Mouse (Mus musculus) heart, postnatal 25 days (tissue): ENCODE data around the gene Kif24. TPM values are rescaled to one million over a fixed set of nuclear protein-coding genes. Genes with fewer than 3 reads are reported as not detected.

Source experiments
- DNase-seq: peaks from one replicate; pipeline ENCODE4 v3.0.0; 2022; ENCODE audit warnings: low spot score
- intact Hi-C: fragments of 180-260 bp; cut with DNase I; formaldehyde crosslinking; loops from one replicate; pipeline ENCODE4 v1.15.1; 2025
- total RNA-seq, 2 experiments: library from RNA; stranded (reverse); gene quantifications; 2 replicates each; pipeline ENCODE4 v1.2.3; 2021

Kif24 gene
- total RNA-seq, 2 experiments from 2014 or later: 0.26 to 0.45 TPM

DNA sequence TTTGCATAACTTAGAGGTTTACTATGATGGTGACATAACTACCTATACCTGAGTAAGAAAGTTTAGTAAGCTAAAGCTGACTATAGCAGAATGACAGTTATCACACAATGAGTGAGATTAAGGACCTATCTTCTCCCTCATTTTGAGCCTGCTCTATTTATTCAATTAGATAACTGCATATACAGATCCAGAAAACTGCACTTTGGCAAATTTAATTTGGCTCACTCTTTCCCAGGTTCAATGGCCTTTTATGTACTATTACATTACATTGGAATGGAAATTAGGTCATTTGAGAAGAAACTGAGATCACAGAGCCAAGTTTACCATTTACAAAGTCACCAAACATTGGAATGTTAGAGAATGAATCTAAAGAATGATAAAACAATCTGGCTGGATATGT, 47.7 kb downstream of the Kif24 start:
- no peak for DNase-seq
- intact Hi-C loops: no loop called here

DNA sequence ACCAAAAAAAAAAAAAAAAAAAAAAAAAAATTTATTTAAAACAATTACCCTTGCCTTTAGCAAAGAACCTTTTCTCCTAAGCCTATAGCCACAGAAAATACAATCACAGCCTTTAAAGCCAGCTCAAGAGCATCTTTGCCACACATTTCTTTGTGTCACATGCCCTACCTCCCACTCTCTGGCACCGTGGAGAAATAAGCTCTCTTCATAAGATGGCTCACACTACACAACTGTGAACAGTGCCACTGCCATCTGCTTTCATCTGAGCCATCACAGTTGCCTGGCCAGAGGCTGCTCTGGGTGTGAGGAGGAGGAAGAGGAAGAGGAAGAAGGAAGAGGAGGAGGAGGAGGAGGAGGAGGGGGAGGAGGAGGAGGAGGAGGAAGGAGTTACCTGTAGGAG, 55.3 kb downstream of the Kif24 start:
- intact Hi-C loops: no loop called here
- DNase-seq: no peak

DNA sequence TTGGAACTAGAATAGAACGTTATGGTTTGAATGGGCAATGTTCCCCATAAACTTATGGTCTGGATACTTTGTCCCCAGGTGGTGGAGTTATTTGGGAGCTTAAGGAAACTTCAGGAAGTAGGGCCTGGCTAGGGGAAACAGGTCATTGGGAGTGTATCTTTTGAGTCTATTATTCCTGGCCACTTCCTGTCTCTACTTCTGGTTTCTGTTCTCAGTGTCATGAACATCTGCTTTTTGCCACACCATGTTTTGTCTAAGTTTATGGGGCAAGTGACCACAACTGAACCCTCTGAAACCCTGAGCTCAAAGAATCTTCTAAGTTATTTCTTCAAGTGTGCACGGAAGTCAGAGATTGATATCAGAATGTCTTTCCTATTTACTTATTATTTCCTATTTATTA, 57.3 kb downstream of the Kif24 start:
- no peak for DNase-seq
- intact Hi-C loops: no loop called here

DNA sequence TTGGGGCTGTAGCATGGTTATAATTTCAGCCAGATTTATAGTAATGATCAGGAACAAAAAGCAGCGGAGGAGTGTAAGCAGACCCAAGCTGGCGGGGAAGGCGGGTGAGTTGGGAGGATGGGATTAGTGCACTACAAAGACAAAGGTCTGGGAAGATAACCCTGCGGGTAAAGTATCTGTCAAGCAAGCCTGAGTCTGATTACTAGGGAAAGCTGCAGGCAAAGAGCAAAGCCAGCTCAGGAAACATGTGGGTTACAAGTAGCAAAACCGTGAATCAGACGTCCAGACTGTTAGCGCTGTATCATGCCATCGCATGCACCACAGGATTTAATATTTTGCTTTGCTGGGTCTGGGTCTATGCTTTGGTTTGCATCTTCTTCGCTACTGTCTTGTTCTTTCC, 58.1 kb downstream of the Kif24 start:
- no peak for DNase-seq
- intact Hi-C loops: no loop called here

DNA sequence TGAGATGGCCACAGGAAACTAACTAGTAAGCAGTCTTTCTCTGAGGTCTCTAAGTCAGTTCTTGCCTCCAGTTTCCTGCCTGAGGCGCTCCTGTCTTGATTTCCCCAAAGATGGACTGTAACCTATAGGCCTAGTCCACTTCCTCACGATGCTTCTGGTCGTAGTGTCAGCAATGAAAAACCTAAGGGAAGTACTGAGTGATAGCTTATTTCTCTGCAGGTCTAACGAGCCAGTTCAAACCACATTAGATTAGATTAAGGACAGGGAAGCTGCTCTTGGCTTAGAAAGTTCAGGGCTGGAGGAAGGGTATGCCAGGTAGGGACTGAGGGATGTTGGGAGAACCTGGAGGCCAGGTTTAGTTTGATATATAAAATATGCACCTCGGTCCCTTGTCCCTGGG, 63.1 kb downstream of the Kif24 start:
- intact Hi-C loops: no loop called here

DNA sequence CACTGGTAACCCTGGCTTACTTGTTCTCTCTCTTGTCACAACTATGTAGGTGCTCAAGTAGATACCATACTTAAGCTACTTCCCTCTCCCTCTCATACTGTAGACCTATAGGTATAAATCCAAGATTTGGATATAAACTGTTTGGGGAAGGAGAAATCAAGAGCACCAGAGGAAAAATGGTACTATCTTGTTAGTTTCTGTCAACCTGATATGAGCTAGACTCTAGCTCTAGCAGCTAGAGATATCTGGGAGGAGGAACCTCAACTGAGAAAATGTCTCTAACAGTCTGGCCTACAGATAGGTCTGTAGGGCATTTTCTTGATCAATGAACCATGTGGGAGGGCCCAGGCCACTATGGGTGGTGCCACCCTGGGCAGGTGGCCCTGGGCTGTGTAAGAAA, 63.5 kb downstream of the Kif24 start:
- intact Hi-C loops: no loop called here
- DNase-seq: no peak

More for the DNA sequence above, 63.1 kb downstream of the Kif24 start:
- no peak for DNase-seq

DNA sequence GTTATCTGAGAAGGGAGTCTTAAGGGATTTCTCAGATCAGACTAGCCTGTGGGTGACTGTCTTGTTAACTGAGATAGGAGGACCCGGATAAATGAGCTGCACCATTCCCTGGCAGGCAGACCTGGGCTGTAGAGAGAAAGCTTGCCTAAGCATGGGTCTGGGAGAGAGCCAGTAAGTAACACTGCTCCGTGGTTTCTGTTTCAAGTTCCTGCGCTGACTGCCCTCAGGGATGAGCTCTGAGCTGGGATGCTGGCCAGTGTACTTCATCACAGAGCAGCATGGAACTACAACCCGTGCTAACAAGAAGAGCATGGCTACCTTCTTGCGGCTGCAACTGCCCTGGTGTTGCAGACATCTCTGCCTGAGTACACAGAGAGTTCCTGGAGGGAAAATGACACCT, 64.8 kb downstream of the Kif24 start:
- peak; percentile 6 for DNase-seq
- intact Hi-C loops: loop anchor here (10.0 kb wide), 1 partner anchor 345 kb away; no protein-coding TSS in a partner anchor

DNA sequence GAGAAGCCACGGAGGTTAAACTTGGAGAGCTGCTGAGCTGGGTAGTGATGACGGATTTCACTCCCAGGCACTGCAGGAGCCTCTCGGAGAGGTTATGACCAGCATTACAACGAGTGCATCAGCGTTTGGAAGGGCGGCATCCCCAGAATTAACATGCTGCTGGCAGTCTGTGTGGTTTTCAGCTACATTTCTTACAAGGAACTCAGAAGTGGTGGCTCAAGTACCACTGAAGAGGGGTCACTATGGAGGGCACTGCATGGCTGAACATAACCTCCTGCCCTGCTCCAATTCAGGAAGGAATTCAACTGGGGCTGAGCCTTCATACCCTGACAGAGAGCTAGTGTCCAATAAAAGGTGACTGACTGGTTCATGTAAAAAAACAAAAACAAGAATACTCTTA, 66.3 kb downstream of the Kif24 start:
- no peak for DNase-seq
- intact Hi-C loops: loop anchor here (10.0 kb wide), 1 partner anchor 344 kb away; no protein-coding TSS in a partner anchor

DNA sequence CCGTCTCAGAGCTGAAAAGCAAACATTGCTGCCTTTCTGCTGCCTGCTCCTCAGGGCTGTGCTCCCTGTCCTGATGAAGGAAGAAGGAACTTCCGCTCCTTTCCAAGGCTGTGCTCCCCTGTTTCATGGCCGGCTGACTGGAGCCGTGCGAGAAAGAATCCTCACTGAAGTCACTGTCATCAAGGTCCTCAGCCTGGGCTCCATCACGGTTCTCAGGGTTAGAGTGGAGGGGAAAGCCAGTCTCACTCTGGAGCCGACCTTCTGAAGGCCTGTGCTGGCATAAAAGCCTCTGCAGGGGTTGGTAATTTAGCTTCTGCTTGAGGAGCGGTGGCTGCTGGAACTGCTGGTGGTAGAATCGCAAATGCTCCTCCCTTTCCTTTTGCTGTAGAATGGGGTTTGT, 70.0 kb downstream of the Kif24 start:
- intact Hi-C loops: loop anchor here (10.0 kb wide), 1 partner anchor 340 kb away; no protein-coding TSS in a partner anchor
- no peak for DNase-seq

DNA sequence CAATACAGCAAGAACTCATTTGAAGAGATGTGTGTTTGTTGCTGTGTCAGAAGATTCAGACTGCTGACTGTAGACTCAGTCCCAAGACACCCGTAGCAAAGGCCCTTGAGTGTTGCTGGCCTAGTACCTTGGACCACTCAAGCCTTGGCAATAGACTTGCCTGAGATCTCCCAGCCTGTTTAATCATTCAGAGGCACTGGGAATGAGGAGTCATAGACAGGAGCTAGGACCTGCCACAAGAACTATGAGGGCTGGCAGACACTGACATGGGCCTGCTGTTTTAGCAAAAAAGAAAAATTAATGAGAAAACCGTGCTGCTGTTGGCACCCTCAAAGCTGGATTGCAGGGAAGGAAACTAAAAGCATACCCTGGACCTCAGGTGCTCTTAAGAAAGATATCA, 73.7 kb downstream of the Kif24 start:
- intact Hi-C loops: loop anchor here (10.0 kb wide), 1 partner anchor 336 kb away; no protein-coding TSS in a partner anchor

DNA sequence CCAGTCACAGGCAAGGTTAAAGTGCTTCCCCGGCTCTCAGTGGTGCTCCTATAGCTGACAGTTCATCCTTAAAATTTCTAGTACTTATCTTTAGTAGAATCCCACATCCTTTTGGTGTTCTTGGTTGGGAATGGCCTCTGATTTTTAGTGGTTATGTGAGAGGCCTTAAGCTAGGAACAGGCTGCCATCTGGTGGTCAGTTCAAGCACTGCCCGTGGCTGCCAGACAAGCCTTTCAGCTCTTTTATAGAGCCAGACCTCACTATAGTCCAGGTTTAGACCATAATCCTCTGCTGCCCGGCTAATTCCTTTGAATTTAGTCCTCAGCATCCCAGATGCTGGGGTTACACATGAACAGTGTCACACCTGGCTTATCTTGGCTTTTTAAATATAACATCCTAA, 74.6 kb downstream of the Kif24 start:
- intact Hi-C loops: loop anchor here (10.0 kb wide), 1 partner anchor 335 kb away; no protein-coding TSS in a partner anchor
- DNase-seq: peak; percentile 31

More for the DNA sequence above, 73.7 kb downstream of the Kif24 start:
- DNase-seq: no peak

DNA sequence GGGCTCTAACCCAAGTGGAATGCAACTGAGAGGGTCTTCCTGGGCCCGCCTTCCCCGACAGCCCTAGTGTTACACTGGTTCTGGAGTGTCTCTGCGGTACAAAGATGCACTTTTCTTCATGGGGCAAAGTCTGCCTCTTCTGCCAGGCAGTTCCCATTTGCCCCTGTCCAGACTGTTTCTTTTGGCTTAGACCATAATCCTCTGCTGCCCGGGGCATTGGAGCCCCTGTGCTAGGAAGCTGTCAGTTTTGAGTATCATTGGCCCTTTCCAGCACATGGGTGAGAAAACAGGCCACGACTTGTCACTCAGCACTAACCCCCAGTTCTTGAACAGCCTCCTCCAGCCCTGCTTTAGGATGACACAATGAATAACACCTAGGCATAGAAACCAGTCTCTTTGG, 75.4 kb downstream of the Kif24 start:
- DNase-seq: no peak
- intact Hi-C loops: loop anchor here (2.0 to 5.0 kb wide), 3 partner anchors 74 to 162 kb away; partner anchors contain the start of gene Dcaf12

DNA sequence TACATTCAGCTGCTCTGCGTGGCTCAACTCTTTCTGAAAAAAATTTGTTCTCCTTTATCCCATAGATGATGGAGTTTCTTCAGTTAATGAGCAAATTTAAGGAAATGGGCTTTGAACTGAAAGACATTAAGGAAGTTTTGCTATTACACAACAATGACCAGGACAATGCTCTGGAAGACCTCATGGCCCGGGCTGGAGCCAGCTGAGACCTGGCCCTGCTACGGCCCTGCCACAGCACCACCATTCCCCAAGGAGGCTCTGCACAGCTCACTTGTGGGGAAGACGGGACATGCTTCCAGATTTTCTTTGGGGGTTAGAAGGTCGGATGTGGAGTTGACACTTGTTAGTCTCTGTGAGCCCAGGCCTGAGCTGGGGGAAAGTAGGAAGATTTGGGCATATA, 76.1 kb downstream of the Kif24 start:
- intact Hi-C loops: loop anchor here (2.0 to 5.0 kb wide), 3 partner anchors 74 to 162 kb away; partner anchors contain the start of gene Dcaf12

DNA sequence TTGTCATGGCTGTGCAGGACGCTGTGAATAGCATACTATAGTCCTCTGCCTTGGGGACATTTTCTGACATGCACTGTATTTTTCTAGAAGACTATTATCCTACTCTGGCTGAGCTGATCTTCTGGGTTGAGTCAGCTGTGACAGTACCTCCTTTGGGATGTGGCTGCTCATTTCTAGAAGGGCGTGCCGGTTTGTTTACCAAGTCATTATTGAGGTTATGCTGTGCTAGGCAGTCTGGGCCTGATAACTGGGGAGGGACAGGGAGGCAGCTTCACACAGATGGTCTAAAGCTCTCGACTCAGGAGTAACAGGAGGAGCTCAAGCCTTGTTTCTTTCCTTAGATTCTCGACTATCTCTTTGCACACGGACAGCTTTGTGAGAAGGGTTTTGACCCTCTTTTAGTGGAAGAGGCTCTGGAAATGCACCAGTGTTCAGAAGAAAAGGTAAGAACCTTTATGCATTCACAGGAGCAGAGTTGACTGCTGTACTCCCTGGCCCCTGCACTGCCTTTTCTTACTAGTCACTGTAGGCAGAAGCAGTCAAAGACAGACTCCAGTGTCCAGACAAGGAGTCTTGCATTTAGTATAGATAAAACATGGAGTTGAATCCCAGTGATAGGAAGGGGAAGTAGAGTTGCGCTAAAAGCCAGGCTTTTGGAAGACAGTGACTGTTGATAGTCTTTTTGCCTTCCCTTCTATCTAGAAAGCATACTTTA, 76.8 kb downstream of the Kif24 start:
- intact Hi-C loops: loop anchor here (2.0 to 5.0 kb wide), 3 partner anchors 73 to 161 kb away; partner anchors contain the start of gene Dcaf12
- peak; percentile 19 for DNase-seq

More for the DNA sequence above, 76.1 kb downstream of the Kif24 start:
- no peak for DNase-seq

DNA sequence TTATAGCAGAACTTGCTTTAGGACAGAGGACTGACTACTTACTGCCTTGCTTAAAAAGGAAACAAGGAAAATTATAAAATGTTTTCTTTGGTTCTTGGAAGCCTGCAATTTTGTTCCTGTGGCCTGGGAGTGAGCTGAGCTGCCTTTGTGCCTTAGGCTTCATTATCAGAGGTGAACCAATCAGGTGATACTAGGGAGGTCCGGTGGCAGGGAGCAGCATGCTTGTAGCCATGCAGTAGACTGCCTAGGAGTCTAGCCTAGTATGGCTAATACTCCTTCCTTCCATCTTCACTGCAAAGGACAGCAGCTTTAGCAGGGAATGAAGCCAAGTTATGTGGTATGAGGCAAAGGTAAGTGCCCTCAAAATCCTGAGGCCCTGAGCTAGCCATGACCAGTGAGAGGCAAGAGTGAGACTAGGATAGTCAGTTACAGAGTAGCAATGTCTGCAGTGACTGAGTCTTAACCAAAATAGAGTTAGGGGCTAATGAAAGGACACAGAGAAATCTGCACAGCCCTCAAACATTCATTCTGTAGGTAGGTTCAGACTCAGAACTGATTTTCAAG, 78.2 kb downstream of the Kif24 start:
- no peak for DNase-seq
- intact Hi-C loops: loop anchor here (5.0 kb wide), 1 partner anchor 99 kb away; no protein-coding TSS in a partner anchor

DNA sequence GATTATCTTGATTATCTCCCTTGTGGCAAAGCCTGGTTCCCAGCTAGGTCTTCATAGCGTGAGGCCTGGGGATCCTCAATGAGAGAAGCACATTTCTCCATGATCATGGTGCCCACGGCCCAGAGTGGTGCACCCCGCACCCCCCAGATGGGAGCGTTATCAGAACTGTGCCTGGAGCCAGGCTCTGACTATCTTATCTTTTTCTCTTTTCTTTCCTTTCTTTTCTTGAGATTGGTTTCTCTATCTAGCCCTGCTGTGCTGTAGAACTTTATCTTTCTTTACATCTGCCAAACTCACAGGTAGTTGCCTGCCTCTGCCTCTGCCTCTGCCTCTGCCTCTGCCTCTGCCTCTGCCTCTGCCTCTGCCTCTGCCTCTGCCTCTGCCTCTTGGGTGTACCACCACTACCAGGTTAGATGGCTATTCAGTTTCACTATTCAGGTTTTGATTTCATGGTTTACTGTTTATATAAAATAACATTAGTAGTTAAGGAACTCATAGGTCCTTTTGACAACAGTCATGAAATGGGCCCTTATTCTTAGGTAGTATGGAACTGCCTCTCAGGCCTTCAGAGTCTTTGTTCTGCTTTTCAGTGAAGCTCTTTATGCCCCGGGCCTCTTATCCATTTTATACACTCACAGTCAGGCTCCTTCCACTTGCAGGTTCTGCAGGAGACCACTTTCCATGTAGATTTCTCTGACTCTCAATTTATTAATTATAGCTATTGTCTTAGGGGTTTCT, 83.3 kb downstream of the Kif24 start:
- intact Hi-C loops: no loop called here
- no peak for DNase-seq

DNA sequence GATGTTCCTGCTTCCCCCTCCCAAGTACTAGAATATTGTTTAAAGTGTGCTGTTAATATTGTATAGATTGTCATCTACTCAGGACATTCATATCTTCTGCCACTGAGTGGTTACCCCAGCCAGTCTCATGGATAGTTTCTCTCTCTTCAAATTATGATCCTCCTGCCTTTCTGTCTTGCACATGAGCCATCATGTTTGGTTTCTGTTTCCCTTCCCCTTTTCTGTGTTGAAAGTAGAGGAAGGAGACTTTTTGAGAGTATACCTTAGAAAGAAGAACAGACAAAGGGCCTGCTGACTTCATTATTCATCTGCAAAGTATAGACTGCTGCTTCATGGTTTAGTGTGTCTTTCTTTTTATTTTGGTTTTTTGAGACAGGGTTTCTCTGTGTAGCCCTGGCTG, 87.1 kb downstream of the Kif24 start:
- DNase-seq: no peak
- intact Hi-C loops: no loop called here

DNA sequence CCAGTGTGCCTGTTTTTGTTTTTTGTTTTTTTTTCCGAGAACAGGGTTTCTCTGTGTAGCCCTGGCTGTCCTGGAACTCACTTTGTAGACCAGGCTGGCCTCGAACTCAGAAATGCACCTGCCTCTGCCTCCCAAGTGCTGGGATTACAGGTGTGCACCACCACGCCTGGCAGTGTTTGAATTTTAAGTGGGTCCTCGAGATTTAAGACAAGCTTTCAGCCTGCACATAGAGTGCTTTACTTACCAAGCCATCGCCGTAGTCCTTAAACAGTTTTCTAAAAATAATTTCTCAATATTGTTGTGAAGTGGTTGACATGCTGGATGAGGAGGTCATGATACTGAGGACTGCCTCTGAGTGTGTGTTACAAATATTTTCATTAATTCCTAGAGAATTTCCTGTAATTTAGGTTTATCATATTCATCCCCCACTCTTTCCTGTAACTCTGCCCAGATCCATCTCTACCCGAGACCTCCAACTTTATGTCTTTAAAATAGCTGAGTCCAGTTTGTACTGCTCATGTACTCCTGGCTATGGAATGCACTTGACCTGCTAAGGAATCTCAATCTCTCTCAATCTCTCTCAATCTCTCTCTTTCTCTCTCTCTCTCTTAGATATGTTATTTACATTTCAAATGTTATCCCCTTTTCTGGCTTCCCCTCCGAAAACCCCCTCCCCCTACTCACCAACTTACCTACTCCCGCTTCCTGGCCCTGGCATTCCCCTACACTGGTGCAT, 94.8 kb downstream of the Kif24 start:
- no peak for DNase-seq
- intact Hi-C loops: no loop called here

DNA sequence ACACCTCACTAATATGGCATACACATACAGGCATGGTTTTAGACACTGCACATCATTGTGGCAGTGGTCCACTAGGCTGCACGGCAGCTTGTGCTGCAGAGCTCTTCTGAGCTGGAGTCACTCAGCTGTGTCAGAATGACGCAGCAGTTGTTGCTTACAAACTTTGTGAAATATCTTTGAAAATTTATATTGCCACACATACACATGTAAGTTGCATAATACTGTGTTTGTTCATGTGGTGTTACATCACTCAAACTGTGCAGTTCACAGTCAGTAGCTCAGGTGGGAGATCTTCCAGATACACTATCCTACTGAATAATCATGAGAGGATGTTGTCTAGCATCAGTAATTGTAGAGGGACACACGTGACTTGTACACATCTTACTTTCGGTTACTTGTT, 96.5 kb downstream of the Kif24 start:
- intact Hi-C loops: no loop called here

DNA sequence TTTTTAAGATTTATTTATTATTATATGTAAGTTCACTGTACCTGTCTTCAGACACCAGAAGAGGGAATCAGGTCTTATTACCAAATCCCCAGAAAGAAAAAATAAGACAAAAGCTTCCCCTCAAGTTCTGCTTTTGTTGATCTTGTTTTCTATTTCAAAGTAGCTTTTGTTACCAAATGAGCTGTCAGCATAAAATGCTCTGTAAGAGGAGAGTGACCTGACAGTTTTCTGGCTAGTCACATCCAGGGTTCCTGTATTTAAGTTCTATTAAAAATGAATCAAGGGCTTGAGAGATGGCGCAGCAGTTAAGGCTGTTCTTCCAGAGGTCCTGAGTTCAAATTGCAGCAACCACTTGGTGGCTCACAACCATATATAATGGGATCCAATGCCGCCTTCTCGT, 103.6 kb downstream of the Kif24 start:
- intact Hi-C loops: no loop called here
- no peak for DNase-seq

More for the DNA sequence above, 96.5 kb downstream of the Kif24 start:
- DNase-seq: no peak
